24 mouse cellular contexts compared by ENCODE assay signal in the genomic region with DNA sequence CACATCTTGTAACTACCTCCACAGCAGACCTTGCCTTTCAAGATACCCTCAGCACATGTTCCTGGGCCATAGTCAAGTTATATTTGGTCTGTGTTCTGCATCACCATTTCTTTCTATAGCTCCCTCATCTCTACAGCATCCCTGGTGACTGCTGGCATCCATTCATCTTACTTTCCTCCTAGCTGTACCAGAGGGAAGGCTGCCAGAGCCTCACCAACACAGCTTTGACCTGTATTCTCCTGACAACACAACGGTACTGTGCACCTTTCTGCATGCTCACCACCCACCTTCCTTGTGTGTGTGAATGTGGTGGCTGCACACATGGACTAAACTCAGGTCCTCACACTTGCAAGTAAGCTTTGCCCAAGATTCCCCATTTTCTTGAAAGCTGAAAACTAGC. TPM values are rescaled to one million over a fixed set of nuclear protein-coding genes. Genes with fewer than 3 reads are reported as not detected.
DNase-seq lines count a peak whose midpoint lies in the region; ATAC-seq lines count a peak whose summit lies in the region.
"Had no signal": no experiment of that assay in that cellular context is flagged by ENCODE, and none has a peak within 500 bp of the region (broad histone marks: within the 10 kb centered on the region; RNA-seq: fewer than 3 reads in every experiment).

No protein-coding gene starts in this region.

- no peaks in the 10 kb centered on the region for H3K9me3 ChIP-seq in megakaryocyte, embryonic 14.5 days
- no peaks in the 10 kb centered on the region for H3K9me3 ChIP-seq in forebrain, embryonic 16.5 days (ENCODE audit: control insufficient read depth, low read length)
- H3K9me3 ChIP-seq in liver, embryonic 12.5 days (replicated peaks) = no peaks in the 10 kb centered on the region
- H3K9me3 ChIP-seq: forebrain, embryonic 10.5 days; hindbrain, embryonic 10.5 days; kidney, embryonic 15.5 days; midbrain, embryonic 13.5 days; neural tube, embryonic 12.5 days; stomach, embryonic 15.5 days had no signal

- peak; percentile 26; the same call in 1 of the 2 replicates for ATAC-seq in cerebellum, adult (ENCODE audit: insufficient number of reproducible peaks, low FRiP score, low TSS enrichment)
- no peak for ATAC-seq in megakaryocyte, adult 5-6 weeks (ENCODE audit: poor library complexity, severe bottlenecking)
- no peak for ATAC-seq in forebrain, embryonic 16.5 days
- no peak for ATAC-seq in liver, embryonic 12.5 days
- no peak for ATAC-seq in megakaryocyte progenitor cell, adult 5-6 weeks (replicated peaks; ENCODE audit: poor library complexity)
- ATAC-seq: hindbrain, postnatal 0 days; intestine, postnatal 0 days; midbrain, embryonic 13.5 days; Patski had no signal

- H3K4me2 ChIP-seq in forebrain, embryonic 16.5 days (ENCODE audit: low read length) = no peak overlapping the region
- H3K4me2 ChIP-seq in liver, embryonic 12.5 days = no peak overlapping the region
- H3K4me2 ChIP-seq: kidney, embryonic 15.5 days; liver, embryonic 11.5 days; lung, embryonic 14.5 days; midbrain, embryonic 13.5 days; neural tube, embryonic 12.5 days; stomach, embryonic 15.5 days had no signal

- WGBS in forebrain, embryonic 16.5 days = 96% methylated on average over 1 of the region's 1 CpGs
- WGBS in liver, embryonic 12.5 days (ENCODE audit: insufficient replicate concordance) = 78% methylated on average over 1 of the region's 1 CpGs

- no peak overlapping the region for H3K27ac ChIP-seq in forebrain, embryonic 16.5 days (ENCODE audit: low read length)
- no peak overlapping the region for H3K27ac ChIP-seq in liver, embryonic 12.5 days
- H3K27ac ChIP-seq: forebrain, embryonic 10.5 days; hindbrain, embryonic 10.5 days; hindbrain, postnatal 0 days; kidney, embryonic 15.5 days; macrophage; midbrain, embryonic 13.5 days; neural tube, embryonic 12.5 days; stomach, embryonic 15.5 days had no signal

- no peak for DNase-seq in cerebellum, postnatal 4 days (ENCODE audit: low spot score in 2 of 2)
- DNase-seq in cerebellum, adult 9-11 months = peak; percentile 66
- DNase-seq: adrenal gland, adult 8-10 months; gastrocnemius, postnatal 25 days; kidney, postnatal 4 days; layer of hippocampus, adult 9-11 months; lung, embryonic 14.5 days had no signal

- H3K36me3 ChIP-seq in megakaryocyte, embryonic 14.5 days (replicated peaks; ENCODE audit: low read length) = peaks cover 15% of the 10 kb centered on the region
- peaks cover 4% of the 10 kb centered on the region for H3K36me3 ChIP-seq in forebrain, embryonic 16.5 days (ENCODE audit: control insufficient read depth, insufficient read depth)
- H3K36me3 ChIP-seq in liver, embryonic 12.5 days = peaks cover 3% of the 10 kb centered on the region
- H3K36me3 ChIP-seq: stomach, embryonic 15.5 days had no signal

- no peak overlapping the region for H3K9ac ChIP-seq in forebrain, embryonic 16.5 days (replicated peaks; ENCODE audit: low read depth, low read length)
- H3K9ac ChIP-seq in liver, embryonic 12.5 days = no peak overlapping the region
- H3K9ac ChIP-seq: kidney, embryonic 15.5 days; lung, embryonic 14.5 days; midbrain, embryonic 13.5 days; neural tube, embryonic 12.5 days; stomach, embryonic 15.5 days had no signal

- H3K4me1 ChIP-seq in megakaryocyte, embryonic 14.5 days = peaks cover 59% of the 10 kb centered on the region
- no peaks in the 10 kb centered on the region for H3K4me1 ChIP-seq in forebrain, embryonic 16.5 days (replicated peaks; ENCODE audit: control insufficient read depth, insufficient read depth, low read length)
- peaks cover 24% of the 10 kb centered on the region for H3K4me1 ChIP-seq in liver, embryonic 12.5 days
- H3K4me1 ChIP-seq: hindbrain, embryonic 10.5 days; neural tube, embryonic 12.5 days; stomach, embryonic 15.5 days had no signal

- H3K27me3 ChIP-seq in megakaryocyte, embryonic 14.5 days (replicated peaks) = no peaks in the 10 kb centered on the region
- no peaks in the 10 kb centered on the region for H3K27me3 ChIP-seq in forebrain, embryonic 16.5 days (replicated peaks; ENCODE audit: control insufficient read depth, insufficient read depth, low read length)
- no peaks in the 10 kb centered on the region for H3K27me3 ChIP-seq in liver, embryonic 12.5 days (replicated peaks)
- H3K27me3 ChIP-seq: kidney, embryonic 15.5 days; midbrain, embryonic 13.5 days; neural tube, embryonic 12.5 days; Patski; stomach, embryonic 15.5 days had no signal

- peak overlapping the region; percentile 28 for H3K4me3 ChIP-seq in megakaryocyte, embryonic 14.5 days (replicated peaks)
- no peak overlapping the region for H3K4me3 ChIP-seq in forebrain, embryonic 16.5 days (replicated peaks; ENCODE audit: low read length)
- H3K4me3 ChIP-seq in liver, embryonic 12.5 days = no peak overlapping the region
- H3K4me3 ChIP-seq: forebrain, embryonic 10.5 days; hindbrain, embryonic 10.5 days; kidney, embryonic 15.5 days; midbrain, embryonic 13.5 days; neural tube, embryonic 12.5 days; stomach, embryonic 15.5 days had no signal

RNA-seq across cellular contexts. Expression of gene Ubqln1, which starts 12.6 kb away (rescaled TPM):
- 33.9 and 40.9 TPM in 2 replicates for polyA plus RNA-seq in megakaryocyte, embryonic 14.5 days (2012; ENCODE audit: insufficient read depth, low replicate concordance)
- 48.1 and 49.5 TPM in 2 replicates for total RNA-seq in megakaryocyte, adult 5-6 weeks (2015)
- 55.3 and 61.5 TPM in 2 replicates for total RNA-seq in megakaryocyte, adult 5-6 weeks (2017)
- 142 and 160 TPM in 2 replicates for polyA plus RNA-seq in forebrain, embryonic 16.5 days (2015; fragmentation: Nextera tagmentation; extraction: Ambion mirVana)
- polyA plus RNA-seq in liver, embryonic 12.5 days (2016; fragmentation: Nextera tagmentation; extraction: Ambion mirVana) = 83.3 and 83.6 TPM in 2 replicates
- 52.2 and 57.6 TPM in 2 replicates for total RNA-seq in megakaryocyte progenitor cell, adult 5-6 weeks (2015)
- 53.0 and 64.7 TPM in 2 replicates for total RNA-seq in megakaryocyte progenitor cell, adult 5-6 weeks (2017)

RNA-seq across cellular contexts. Expression of gene Idnk, which starts 45.5 kb away (rescaled TPM):
- 3.4 and 15.6 TPM in 2 replicates for polyA plus RNA-seq in megakaryocyte, embryonic 14.5 days (2012; ENCODE audit: insufficient read depth, low replicate concordance)
- total RNA-seq in megakaryocyte, adult 5-6 weeks (2015) = 52.9 and 53.8 TPM in 2 replicates
- total RNA-seq in megakaryocyte, adult 5-6 weeks (2017) = 36.7 and 38.7 TPM in 2 replicates
- 59.0 and 60.0 TPM in 2 replicates for polyA plus RNA-seq in forebrain, embryonic 16.5 days (2015; fragmentation: Nextera tagmentation; extraction: Ambion mirVana)
- polyA plus RNA-seq in liver, embryonic 12.5 days (2016; fragmentation: Nextera tagmentation; extraction: Ambion mirVana) = 24.6 and 25.8 TPM in 2 replicates
- 46.2 and 52.9 TPM in 2 replicates for total RNA-seq in megakaryocyte progenitor cell, adult 5-6 weeks (2015)
- 36.8 and 44.9 TPM in 2 replicates for total RNA-seq in megakaryocyte progenitor cell, adult 5-6 weeks (2017)
